ENCODE assay signal across 24 mouse cellular contexts in the genomic region with DNA sequence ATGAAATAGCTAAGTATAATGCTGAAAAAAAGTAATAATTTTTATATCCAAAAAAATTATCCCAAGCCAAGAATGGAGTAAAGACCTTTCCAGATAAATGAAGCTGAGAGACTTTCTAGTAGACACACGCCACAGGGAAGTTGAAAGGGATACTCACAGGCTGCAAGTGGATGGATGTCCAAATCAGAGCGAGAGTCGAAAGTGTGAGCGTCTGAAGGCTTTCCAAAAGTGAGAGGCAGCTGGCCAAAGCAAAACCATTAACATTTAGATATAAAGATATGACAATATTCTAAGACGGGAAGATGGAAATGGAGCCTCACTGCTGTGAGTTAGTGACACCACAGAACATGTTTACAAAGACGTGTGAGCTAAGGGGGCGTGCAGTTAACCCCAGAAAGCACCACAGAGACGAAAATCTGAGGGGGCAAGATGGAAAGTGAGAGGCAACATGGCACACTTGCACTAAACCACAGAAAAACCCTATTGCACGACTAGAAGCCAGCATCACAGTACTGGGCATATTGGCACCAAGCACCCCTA.
"Had no signal": no experiment of that assay in that cellular context is flagged by ENCODE, and none has a peak within 500 bp of the region (broad histone marks: within the 10 kb centered on the region; RNA-seq: fewer than 3 reads in every experiment).

No protein-coding gene starts in this region.

- H3K36me3 ChIP-seq: heart, embryonic 10.5 days; heart, embryonic 12.5 days; hindbrain, embryonic 10.5 days; hindbrain, embryonic 12.5 days; intestine, embryonic 15.5 days; limb, embryonic 12.5 days had no signal

- ATAC-seq: hindbrain, embryonic 16.5 days; inflammation-experienced regulatory T-cells, adult 6 months; intestine, embryonic 15.5 days; intestine, postnatal 0 days had no signal

- H3K9me3 ChIP-seq: heart, embryonic 10.5 days; heart, embryonic 12.5 days; hindbrain, embryonic 10.5 days; hindbrain, embryonic 12.5 days; intestine, embryonic 15.5 days; limb, embryonic 10.5 days; limb, embryonic 12.5 days had no signal

- H3K4me3 ChIP-seq: gastrocnemius, adult 2 months; heart, embryonic 10.5 days; heart, embryonic 12.5 days; hindbrain, embryonic 10.5 days; hindbrain, embryonic 12.5 days; intestine, embryonic 15.5 days; layer of hippocampus, adult 2 months; left cerebral cortex, adult 2 months; limb, embryonic 10.5 days; limb, embryonic 12.5 days had no signal

- H3K4me1 ChIP-seq: heart, embryonic 10.5 days; heart, embryonic 12.5 days; hindbrain, embryonic 10.5 days; hindbrain, embryonic 12.5 days; intestine, embryonic 15.5 days had no signal

- H3K9ac ChIP-seq: heart, embryonic 12.5 days; hindbrain, embryonic 12.5 days; hindbrain, embryonic 14.5 days; intestine, embryonic 15.5 days; limb, embryonic 12.5 days had no signal

- H3K4me2 ChIP-seq: heart, embryonic 12.5 days; hindbrain, embryonic 12.5 days; hindbrain, embryonic 14.5 days; intestine, embryonic 15.5 days; limb, embryonic 12.5 days had no signal

- H3K27me3 ChIP-seq: heart, embryonic 12.5 days; hindbrain, embryonic 12.5 days; intestine, embryonic 15.5 days; limb, embryonic 12.5 days had no signal

- DNase-seq: gastrocnemius, adult 2 months; gastrocnemius, postnatal 10 days; gastrocnemius, postnatal 25 days; heart, adult 18-20 months; heart, postnatal 10 days; heart, postnatal 4 days; kidney, adult 18-20 months; kidney, adult 8-10 months; kidney, postnatal 10 days; kidney, postnatal 25 days; kidney, postnatal 4 days had no signal

- H3K27ac ChIP-seq: gastrocnemius, adult 2 months; heart, embryonic 10.5 days; hindbrain, embryonic 10.5 days; hindbrain, embryonic 12.5 days; hindbrain, embryonic 14.5 days; intestine, embryonic 15.5 days; layer of hippocampus, adult 2 months; left cerebral cortex, adult 2 months; limb, embryonic 10.5 days; limb, embryonic 12.5 days had no signal
